Mouse (Mus musculus) ovary, postnatal 10 days (tissue): ENCODE results near the gene Kank2.

Source experiments
- DNase-seq: peaks from one replicate; pipeline ENCODE4 v3.0.0; 2022; ENCODE audit warnings: low spot score

Kank2 gene

GRCm38 (mm10) chr9:21798345-21799009 is at the start of gene Kank2:
Gene Kank2 (minus strand): TSS chr9:21798744.
- DNase-seq, result peak; percentile 92

- no peak for DNase-seq
These were observed 49.4 kb upstream of the Kank2 start for GRCm38 (mm10) chr9:21847926-21848325.

- DNase-seq, result no peak
These were observed 48.9 kb upstream of the Kank2 start for GRCm38 (mm10) chr9:21847425-21847824.

GRCm38 (mm10) chr9:21846755-21847341 is 48.3 kb upstream of the Kank2 start:
- no peak for DNase-seq

- no peak for DNase-seq
These were observed 47.0 kb upstream of the Kank2 start for GRCm38 (mm10) chr9:21845381-21846080.

GRCm38 (mm10) chr9:21843086-21843485 is 44.5 kb upstream of the Kank2 start:
- no peak for DNase-seq

- no peak for DNase-seq
These were observed 43.8 kb upstream of the Kank2 start for GRCm38 (mm10) chr9:21842391-21842790.

- DNase-seq, result no peak
These were observed 42.8 kb upstream of the Kank2 start for GRCm38 (mm10) chr9:21841340-21841739.

- DNase-seq, result no peak
These were observed 41.7 kb upstream of the Kank2 start for GRCm38 (mm10) chr9:21840115-21840787.

GRCm38 (mm10) chr9:21837690-21838089 is 39.1 kb upstream of the Kank2 start:
- DNase-seq, result no peak

GRCm38 (mm10) chr9:21835258-21835912 is 36.8 kb upstream of the Kank2 start, which contains the start of gene Angptl8:
Gene Angptl8 (plus strand): TSS chr9:21835510.
- DNase-seq, result no peak

- no peak for DNase-seq
These were observed 33.2 kb upstream of the Kank2 start for GRCm38 (mm10) chr9:21831558-21832240.

GRCm38 (mm10) chr9:21830936-21831335 is 32.4 kb upstream of the Kank2 start:
- no peak for DNase-seq

GRCm38 (mm10) chr9:21830461-21830850 is 31.9 kb upstream of the Kank2 start:
- no peak for DNase-seq

GRCm38 (mm10) chr9:21829834-21830460 is 31.4 kb upstream of the Kank2 start:
- DNase-seq, result no peak

- no peak for DNase-seq
These were observed 25.8 kb upstream of the Kank2 start for GRCm38 (mm10) chr9:21824366-21824765.

GRCm38 (mm10) chr9:21823957-21824356 is 25.4 kb upstream of the Kank2 start:
- DNase-seq, result no peak

- no peak for DNase-seq
These were observed 24.1 kb upstream of the Kank2 start for GRCm38 (mm10) chr9:21822686-21823085.

- no peak for DNase-seq
These were observed 21.6 kb upstream of the Kank2 start for GRCm38 (mm10) chr9:21820183-21820582.

- no peak for DNase-seq
These were observed 20.7 kb upstream of the Kank2 start for GRCm38 (mm10) chr9:21819181-21819729.

GRCm38 (mm10) chr9:21818561-21818960 is 20.0 kb upstream of the Kank2 start:
- DNase-seq, result no peak
